Mouse (Mus musculus) large intestine, adult 2 months (tissue): ENCODE measurements around the gene Dirc2. TPM values are rescaled to one million over a fixed set of nuclear protein-coding genes. Genes with fewer than 3 reads are reported as not detected.

Source experiments
- DNase-seq: peaks from one replicate; pipeline ENCODE4 v3.0.0-alpha.2; 2012; ENCODE audit warnings: low read depth, low spot score
- WGBS: fragments of 180-500 bp; shearing (Covaris S2); methylation state at CpG from one replicate; pipeline ENCODE4 v1.1.7; 2018; 5-methylcytosine and 5-hydroxymethylcytosine counted together
- polyA plus RNA-seq: library from polyadenylated mRNA; depleted of rRNA; stranded (reverse); fragments of >200 nt; gene quantifications from 2 replicates; pipeline ENCODE4 v1.2.3, GENCODE M21; 2012

The Dirc2 gene
- polyA plus RNA-seq, 1 experiment = 32.3 TPM

- DNase-seq = no peak
- 76% methylated on average over 16 of the region's 16 CpGs for WGBS
Observed at GRCm38 (mm10) chr16:35703763-35704679, 65.1 kb downstream of the Dirc2 start.

- DNase-seq = no peak
- 92% methylated on average over 11 of the region's 11 CpGs for WGBS
Observed at GRCm38 (mm10) chr16:35701823-35702222, 67.3 kb downstream of the Dirc2 start.

GRCm38 (mm10) chr16:35696103-35696502, 73.1 kb downstream of the Dirc2 start:
- 90% methylated on average over 2 of the region's 2 CpGs for WGBS
- no peak for DNase-seq

GRCm38 (mm10) chr16:35694250-35694846, 74.8 kb downstream of the Dirc2 start:
- DNase-seq = no peak
- WGBS = 91% methylated on average over 13 of the region's 13 CpGs

GRCm38 (mm10) chr16:35691606-35692005, 77.5 kb downstream of the Dirc2 start:
- no peak for DNase-seq
- WGBS = 87% methylated on average over 7 of the region's 7 CpGs

- DNase-seq = no peak
- 71% methylated on average over 7 of the region's 7 CpGs for WGBS
Observed at GRCm38 (mm10) chr16:35686491-35686890, 82.7 kb downstream of the Dirc2 start.

GRCm38 (mm10) chr16:35685027-35685426, 84.1 kb downstream of the Dirc2 start:
- 82% methylated on average over 13 of the region's 13 CpGs for WGBS
- no peak for DNase-seq

GRCm38 (mm10) chr16:35681327-35682108, 87.6 kb downstream of the Dirc2 start:
- 68% methylated on average over 17 of the region's 17 CpGs for WGBS
- DNase-seq = no peak

- WGBS = 15% methylated on average over 3 of the region's 3 CpGs
Observed at GRCm38 (mm10) chr16:35678476-35678875, 90.7 kb downstream of the Dirc2 start.

GRCm38 (mm10) chr16:35677511-35678113, 91.5 kb downstream of the Dirc2 start:
- WGBS = 75% methylated on average over 8 of the region's 8 CpGs
- no peak for DNase-seq

More at GRCm38 (mm10) chr16:35678476-35678875, 90.7 kb downstream of the Dirc2 start:
- no peak for DNase-seq

GRCm38 (mm10) chr16:35664847-35665246, 104.3 kb downstream of the Dirc2 start:
- 67% methylated on average over 4 of the region's 4 CpGs for WGBS
- no peak for DNase-seq

- WGBS = 91% methylated on average over 9 of the region's 9 CpGs
Observed at GRCm38 (mm10) chr16:35663831-35664414, 105.2 kb downstream of the Dirc2 start.

GRCm38 (mm10) chr16:35660222-35660621, 108.9 kb downstream of the Dirc2 start:
- WGBS = 8% methylated on average over 36 of the region's 36 CpGs
- no peak for DNase-seq

More at GRCm38 (mm10) chr16:35663831-35664414, 105.2 kb downstream of the Dirc2 start:
- no peak for DNase-seq

- 85% methylated on average over 5 of the region's 5 CpGs for WGBS
Observed at GRCm38 (mm10) chr16:35653951-35654350, 115.2 kb downstream of the Dirc2 start.

GRCm38 (mm10) chr16:35652706-35653105, 116.5 kb downstream of the Dirc2 start:
- DNase-seq = no peak
- 88% methylated on average over 3 of the region's 3 CpGs for WGBS

More at GRCm38 (mm10) chr16:35653951-35654350, 115.2 kb downstream of the Dirc2 start:
- no peak for DNase-seq

GRCm38 (mm10) chr16:35652206-35652605, 117.0 kb downstream of the Dirc2 start:
- WGBS = 51% methylated on average over 6 of the region's 6 CpGs
- no peak for DNase-seq

- WGBS = 75% methylated on average over 4 of the region's 4 CpGs
- DNase-seq = no peak
Observed at GRCm38 (mm10) chr16:35648862-35649261, 120.3 kb downstream of the Dirc2 start.
